Mouse (Mus musculus) T-helper 2 cell (primary cell): Measurements from ENCODE around the gene Cfap77.

Source experiments
- in situ Hi-C: fragments of 300-600 bp; cut with MboI, MseI; formaldehyde crosslinking; loops from one replicate; pipeline ENCODE4 v1.15.1; 2025; ENCODE audit warnings: high pct_unique_total_duplicates

The Cfap77 gene

DNA sequence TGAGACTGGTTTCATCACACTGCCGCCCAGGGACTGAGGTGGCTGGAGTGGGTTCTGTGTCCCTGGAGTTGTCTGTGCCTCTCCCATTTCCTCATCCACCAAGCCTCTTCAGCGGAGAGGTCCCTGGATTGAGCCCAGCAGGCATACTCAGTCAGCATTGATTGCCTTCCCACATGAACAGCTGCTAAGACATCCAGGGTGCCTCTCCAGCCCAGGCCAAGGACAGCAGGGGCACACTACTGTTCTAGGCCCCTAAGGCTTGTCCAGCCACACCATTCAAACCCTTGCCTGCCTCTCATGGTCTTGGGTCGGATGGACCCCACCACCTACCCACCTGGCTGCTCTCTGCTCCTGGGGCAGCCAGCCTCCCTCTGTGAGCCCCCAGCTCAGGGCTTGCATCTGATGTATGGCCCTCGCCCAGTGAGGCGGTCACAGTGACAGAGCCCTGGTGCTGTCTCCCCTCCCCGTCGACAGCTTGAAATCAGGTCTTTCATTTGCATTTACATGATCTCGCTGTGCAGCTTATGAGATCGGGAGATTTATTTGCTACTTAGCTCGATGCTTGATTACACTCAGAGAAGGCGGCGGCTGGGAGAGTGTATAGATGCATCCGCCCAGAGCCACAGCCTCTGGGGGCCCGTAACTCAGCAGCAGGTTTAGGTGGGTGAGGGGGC is 57.6 kb downstream of the Cfap77 start:
- in situ Hi-C loops: no loop called here

DNA sequence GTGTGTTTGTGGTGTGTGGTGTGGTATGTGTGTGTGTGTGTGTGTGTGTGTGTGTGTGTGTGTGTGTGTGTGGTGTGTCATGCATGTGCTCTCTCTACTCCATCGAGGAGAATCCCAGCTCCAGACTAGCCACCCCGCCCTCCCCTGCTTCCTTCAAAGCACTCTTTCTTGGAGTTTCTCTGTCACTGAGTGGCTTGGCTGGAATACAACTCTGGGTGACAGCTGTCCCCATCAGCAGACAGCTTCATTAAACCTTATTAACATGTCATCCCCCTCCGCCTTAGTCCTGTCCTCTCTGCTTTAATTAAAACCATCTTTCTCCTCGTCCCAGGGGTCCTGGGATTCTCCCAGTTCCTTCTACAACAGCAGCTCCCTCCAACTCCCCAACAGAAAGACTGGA is 59.4 kb downstream of the Cfap77 start:
- in situ Hi-C loops: no loop called here

DNA sequence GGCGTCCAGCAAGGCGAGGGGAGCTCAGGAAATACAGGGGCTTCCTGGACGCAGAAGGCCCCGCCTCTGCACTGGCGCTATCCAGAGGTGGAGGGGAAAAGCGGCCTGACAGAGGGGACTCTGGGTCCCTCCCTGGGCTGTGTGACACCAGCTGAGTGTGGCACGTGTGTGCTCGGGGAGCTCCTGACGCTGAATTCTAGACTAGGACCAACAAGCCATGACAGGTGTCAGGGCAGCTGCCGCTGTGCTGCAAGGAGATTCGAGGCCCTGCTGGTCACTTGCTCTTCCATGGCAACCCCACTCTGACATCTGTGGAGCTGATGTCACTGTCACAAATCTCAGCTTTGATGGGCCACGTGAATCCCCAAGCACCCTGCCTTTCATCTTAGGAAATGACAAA is 60.9 kb downstream of the Cfap77 start:
- in situ Hi-C loops: no loop called here

DNA sequence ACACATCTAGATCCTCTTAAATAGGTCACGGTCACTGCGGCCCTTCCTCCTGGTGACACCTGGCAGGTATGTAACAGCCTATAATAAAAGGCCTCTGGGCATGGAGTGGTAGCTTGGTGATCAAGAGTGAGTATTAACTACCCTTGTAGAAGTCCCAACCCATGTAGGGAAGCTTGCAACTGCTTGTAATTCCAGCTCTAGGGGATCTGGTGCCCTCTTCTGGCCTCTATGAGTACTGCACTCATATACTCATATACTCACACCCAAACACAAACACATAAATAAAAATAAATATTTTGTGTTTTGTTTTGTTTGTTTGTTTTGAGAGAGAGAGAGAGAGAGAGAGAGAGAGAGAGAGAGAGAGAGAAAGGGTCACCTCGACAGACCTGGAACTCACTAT is 66.1 kb downstream of the Cfap77 start:
- in situ Hi-C loops: no loop called here

DNA sequence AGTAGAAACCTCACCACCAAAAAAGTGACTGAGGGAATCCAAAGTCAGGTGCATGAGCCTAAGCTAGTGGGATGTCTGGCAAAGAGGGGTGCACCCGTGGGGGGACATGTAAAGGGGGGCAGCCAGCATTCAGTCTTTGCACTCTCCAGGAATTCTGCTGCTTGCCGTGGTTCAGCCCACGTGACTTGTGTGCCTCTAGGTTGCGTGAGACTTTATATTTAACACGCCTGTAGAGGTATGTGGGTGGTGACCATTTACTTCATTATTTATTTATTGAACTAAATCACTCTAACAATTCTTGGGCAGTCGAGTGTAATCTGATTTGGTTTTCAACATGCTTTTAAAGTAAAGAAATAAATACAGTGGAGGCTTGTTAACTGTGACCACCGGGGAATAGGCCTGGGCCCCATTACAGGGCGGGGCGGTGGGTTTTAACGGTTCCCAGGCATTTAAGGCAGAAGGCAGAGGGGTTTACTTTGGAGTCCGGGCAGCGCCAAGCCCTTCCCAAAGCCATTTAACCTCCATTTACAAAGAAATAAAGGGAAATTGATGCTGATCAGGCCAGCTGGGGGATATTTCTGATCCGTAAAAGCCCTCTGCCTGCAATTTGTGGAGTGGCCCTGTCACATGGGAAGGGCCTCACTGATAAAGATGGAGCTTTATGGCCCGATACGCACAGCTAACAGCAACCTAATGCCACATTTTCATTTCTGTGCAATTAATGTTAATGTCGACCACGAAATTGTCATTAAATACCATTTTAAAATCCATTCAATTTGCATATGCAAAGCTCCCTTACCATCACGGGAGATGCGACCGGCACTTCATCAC is 74.6 kb downstream of the Cfap77 start:
- in situ Hi-C loops: no loop called here

DNA sequence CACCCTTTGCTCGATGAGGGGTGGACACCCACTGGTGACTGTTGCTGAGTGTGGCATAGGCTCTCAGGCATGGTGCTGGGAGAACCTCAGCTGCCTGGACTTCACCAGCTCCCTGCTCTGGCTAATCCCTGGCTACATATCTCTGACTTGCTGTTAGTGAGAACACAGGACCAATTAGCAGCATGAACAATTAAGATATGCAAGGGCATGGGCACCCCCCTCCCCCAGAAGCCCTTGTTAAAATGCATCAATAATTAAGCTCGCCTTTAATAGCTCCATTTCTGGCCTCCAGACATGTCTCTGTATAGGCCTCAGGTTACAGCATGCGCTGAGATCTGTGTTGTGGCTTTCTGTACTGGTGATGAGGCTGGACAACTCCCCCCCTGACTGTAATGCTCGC is 76.4 kb downstream of the Cfap77 start:
- in situ Hi-C loops: loop anchor here (5.0 kb wide), 1 partner anchor 221 kb away; no protein-coding TSS in a partner anchor

DNA sequence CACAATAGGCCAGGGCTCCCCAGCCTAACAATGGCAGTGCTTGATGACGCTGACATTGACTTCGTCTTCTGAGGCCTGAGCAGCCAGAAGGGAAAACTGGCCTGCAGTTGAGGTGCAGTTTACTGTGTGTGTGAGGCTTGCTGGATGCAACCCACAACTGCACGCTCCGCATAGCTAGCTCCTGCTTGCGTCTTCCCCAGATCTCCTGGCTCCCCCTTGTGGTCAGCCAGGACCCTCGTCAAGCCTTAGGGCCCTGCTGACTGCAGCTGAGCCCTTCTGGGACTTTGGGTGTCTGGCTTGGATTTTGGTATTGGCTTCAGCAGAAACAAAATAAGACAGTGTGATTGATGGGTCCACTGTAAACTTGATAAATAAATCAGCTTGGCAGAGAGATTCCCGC is 78.2 kb downstream of the Cfap77 start:
- in situ Hi-C loops: loop anchor here (5.0 kb wide), 1 partner anchor 219 kb away; no protein-coding TSS in a partner anchor

DNA sequence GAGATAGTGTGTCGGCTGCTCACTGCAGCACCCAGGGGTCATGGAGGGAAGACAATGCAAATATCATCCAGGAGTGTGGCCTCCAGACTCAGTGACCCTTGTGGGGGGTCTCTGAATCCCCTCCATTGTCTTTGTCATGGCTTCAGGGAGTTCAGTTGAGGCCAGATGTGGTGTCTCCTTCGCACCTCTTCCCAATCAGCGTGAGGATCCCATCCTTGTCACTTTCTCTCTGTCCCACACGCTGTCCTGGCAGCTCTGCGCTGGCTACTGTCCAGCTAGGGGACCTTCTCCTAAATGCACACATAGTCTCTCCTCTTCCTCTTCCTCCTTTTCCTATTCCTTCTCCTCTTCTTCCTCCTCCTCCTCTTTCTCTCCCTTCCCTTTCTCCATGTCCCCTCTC is 79.3 kb downstream of the Cfap77 start:
- in situ Hi-C loops: loop anchor here (5.0 kb wide), 1 partner anchor 218 kb away; no protein-coding TSS in a partner anchor

DNA sequence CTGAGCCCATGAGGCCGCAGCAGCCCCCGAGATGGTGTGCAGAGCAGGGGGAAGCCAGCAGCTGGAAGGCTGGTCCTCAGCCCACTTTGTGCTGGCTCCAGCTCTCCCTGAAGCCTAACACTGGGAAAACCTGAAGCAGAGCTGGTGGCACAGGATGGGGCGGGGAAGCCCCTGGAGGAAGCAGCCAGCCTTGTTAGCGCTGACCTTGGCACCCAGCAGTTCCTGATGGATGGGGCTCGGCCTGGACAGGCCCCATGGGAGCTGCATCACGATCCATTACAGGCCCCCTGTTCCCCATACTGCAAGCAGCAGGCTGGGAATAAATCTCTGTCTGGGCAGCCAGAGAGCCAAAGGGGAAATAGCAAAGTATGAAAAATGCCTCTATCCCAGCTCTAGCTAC is 80.3 kb downstream of the Cfap77 start:
- in situ Hi-C loops: no loop called here

DNA sequence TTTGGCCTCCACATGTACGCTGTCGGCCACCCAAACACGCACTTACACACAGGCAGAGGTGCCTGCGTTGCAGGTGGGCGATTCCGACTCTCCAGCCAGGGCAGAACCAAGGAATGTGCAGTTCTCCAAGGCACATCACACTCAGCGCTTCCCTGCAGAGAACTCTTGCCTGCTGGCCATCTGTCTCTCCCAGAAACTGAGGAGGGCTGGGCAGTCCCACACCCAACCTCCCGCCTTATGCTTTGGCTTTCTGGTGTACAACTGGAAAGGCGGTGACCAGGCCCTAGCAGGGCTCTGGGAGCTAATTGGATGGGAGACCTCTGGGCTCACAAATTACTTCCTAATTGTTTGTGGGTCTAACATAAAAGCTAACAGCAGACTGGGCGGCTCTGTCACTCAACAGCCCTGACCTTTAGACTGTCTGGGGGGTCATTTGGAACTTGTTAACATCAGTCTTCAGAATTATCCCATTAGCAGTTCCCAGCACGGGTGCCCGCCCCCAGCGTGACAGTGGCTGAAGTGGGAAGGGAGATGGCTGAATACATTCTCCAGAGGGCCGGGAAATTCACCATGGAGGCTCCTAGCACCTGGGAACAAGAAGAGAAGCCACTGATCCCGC is 80.9 kb downstream of the Cfap77 start:
- in situ Hi-C loops: no loop called here

DNA sequence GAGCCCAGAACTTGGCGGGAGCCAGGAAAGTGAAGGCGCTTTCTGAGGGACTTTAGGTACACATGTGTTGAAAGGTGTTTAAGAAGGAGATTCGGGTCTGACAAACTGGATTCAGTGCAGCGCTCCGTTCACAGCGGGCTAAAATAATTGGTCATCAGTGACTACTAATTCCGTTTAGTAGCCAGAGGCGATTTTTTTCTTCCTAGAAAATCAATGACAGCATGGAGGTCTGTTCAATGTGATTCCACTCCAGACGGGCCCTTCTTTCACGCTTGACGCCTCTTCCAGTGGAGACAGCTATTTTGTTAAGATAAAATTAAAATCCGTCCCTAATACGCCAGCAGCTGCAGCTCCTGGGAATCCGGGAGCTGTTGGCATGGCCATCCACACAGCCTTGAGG is 84.4 kb downstream of the Cfap77 start:
- in situ Hi-C loops: no loop called here

DNA sequence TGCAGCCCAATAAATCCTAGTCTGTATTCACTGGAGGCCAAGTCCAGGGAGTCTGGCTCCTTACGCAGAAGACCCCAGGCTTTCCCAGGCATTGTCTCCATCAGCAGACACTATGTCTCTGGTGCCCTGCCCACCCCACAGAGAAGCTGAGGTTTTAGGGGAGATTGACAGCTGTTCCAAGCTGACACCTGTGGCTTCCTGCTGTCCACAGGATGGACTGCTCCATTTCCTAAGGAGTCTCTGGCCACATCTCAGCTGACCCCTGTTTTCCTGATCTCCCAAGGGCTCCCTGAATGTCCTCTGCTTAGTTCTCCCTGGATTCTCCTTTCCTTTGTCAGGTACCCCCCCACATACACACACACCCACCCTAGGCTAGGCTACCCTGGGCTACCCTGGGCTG is 86.6 kb downstream of the Cfap77 start:
- in situ Hi-C loops: no loop called here

DNA sequence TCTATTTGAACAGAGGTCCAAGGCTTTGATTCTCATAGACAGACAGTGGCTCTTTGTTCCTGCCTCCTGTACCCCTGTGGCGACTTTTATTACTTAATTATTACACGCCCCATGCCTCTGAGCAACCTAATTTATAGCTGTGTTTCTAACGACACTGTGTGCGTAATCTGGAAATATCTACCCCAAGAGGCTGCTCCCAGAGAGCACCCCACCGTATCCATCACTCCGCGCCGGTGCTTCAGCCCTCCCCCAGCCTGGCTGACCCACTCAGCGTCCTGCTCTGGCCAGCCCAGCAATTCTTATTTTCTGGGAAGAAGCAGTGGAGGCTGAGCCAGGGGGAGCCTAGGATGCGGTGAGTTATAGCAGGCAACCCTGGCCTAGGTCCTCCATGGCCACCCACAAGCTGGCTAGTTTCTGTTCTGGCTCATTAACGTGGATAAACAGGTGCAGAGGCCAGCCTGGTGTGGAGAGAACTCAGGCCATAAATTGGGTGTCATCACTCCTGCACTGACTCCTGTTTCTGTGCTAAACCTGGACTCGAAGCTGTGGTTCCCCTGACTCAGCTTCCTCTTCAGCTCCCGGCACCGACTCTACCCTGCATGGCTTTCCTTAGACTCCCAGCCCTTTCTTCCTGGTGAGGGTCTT is 88.6 kb downstream of the Cfap77 start:
- in situ Hi-C loops: no loop called here

DNA sequence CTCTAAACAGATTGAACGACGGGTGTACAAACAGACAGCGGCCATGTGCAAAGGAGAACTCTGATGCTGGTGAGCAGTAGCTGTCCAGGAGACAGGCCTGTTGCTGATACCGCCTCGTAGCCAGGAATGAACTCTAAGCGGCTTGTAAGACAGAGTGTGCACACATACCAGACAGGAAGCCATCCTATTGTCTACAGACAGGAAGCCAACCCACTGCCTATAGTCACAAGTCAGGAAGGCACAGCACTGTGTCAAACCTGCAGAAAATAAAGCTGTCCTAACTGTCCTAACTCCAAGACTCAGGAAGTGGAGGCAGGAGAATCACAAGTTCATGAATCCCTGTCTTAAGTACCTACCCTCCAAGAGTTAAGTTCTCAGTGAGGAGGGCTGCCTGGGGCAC is 91.3 kb downstream of the Cfap77 start:
- in situ Hi-C loops: no loop called here

DNA sequence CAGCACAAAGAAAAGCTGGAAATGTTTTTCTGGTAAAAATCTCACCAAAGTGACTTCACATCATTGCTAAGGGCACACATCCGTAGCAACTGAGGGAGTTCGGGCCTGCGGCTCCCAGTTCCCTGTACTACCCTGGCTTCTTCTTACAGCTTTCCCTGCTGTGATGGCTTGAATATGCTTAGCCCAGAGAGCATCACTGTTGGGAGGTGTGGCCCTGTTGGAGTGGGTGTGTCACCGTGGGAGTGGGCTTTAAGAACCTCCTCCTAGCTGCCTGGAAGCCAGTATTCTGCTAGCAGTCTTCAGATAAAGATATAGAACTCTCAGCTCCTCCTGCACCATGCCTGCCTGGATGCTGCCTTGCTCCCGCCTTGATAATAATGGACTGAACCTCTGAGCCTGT is 93.2 kb downstream of the Cfap77 start:
- in situ Hi-C loops: no loop called here

DNA sequence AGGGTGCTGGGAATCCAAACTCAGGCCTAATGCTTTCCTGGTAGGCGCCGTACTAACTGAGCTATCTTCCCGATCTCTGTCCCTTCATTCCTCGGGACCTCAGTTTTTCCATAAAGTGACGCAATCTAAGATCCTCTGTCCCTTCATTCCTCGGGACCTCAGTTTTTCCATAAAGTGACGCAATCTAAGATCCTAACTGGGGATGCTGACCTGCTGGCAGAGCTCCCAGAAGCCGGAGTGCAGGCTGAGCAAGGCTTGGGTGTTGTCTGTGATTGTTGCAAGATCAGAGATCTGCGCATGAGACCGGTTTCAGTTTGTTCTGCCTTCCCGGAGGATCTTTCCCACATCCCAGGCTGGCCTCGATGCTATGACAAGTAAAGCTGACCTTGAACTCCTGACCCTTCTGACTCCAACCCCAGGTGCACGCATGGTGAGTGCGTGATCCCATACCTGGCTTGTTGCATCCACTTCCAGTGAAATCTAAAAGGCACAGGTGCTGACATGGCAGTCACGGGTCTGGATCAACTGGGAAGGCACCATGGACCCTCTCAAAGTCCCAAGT is 93.8 kb downstream of the Cfap77 start:
- in situ Hi-C loops: no loop called here

DNA sequence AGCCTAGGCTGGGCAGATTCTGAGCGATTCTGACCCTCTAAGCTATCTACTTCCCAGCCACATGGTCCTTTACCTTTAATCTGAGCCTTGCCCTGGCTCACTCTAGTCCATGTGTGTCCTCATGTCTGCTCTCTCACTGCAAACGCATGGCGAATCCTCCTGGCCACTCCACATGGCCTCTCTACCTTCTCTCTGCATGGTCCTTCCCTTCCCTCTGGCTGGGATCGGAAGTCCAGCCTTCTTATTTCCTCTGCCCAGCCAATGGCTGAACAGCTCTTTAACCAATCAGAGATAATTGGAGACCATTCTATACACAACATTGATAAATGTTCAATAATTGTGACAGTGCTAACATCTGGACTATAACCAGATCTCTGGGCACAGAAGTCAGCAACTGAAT is 98.0 kb downstream of the Cfap77 start:
- in situ Hi-C loops: no loop called here

DNA sequence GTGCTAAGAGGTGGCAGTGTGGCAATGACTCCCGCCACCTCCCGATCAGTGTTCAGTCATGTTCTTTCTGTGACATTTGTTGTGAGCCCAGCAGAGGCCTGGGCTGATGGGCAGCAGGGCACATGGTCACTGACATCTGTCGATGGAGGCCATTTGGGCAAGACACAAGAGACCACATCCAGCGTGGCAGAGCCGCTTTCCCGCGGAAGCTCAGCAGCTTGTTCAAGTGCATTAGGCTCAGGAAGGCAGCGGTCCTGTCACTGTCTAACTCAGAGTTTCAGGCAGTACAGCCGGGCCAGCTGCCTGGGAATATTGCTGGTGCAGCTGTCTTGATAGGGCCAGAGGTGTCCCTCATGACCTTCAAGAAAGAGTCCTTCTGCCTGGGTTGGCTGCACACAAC is 100.3 kb downstream of the Cfap77 start:
- in situ Hi-C loops: no loop called here

DNA sequence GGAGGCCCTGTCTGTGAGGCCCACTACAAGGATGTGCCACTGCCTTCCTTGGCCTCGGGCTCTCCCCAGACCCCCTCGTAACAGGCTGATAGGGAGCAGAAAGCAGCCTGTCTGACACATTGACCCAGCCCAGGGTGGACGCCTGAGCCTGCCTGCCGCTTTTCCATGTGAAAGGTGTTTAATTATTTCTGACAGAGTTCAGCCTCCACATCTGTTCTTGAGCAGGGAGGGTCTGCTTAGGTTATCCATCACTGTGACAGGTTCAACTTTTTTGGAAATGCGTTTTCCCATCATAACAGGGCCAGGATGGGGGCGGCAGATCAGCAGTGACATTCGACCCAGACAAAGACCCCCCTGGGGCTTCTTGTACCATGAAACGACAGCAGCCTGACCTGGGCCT is 101.9 kb downstream of the Cfap77 start:
- in situ Hi-C loops: no loop called here

DNA sequence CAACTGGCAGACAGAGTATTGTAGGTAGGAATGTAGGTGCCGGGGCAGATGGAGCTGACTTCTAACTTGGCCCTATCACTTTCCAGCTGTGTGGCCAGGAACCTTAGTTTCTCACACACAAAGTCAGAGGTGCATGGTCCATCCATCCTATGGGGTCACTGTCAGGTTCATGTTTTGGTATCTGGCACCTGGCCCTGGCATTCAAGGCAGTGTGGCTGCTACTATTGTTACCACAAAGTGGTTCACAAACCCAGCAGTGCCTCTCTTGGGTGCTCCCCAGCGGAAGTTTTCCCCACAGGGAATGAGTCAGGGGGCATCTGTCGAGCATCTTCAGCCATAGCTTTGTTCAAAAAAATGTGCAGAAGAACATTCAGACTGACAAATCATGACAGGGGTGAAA is 108.6 kb downstream of the Cfap77 start:
- in situ Hi-C loops: no loop called here

DNA sequence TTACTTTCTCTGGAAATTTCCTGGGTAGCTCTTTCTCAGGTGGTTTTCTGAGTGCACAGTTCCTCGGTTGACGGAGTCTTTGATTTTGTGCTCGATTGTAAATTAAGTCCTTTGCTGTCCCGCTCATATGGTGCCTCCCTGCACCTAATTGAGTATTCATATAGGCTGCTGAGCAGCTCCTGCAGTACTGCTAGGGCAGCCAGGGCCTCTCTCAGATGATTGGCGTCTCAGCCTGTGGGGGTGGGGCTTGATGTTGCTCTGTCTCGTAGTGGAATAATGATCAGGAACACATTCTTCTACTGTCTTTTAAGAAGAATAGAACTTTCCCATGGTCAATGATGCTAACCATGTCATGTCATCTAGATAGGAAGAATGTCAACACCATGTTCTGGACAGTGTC is 109.5 kb downstream of the Cfap77 start:
- in situ Hi-C loops: no loop called here
